Mouse (Mus musculus): ENCODE measurements at regions not wholly inside any gene's neighbourhood (a gene's known extent, or its start where the extent isn't known, plus 50 kb on each side); places are given as distances from the start of the nearest gene placed in this dataset.

GRCm38 (mm10) chr14:60506296-60506695, 127.5 kb upstream of the Spata13 start:
- TF ChIP-seq USF1 (IDR thresholded peaks at IDR 0.05; ENCODE audit: low read depth, low read length) (no peak), CTCF (IDR thresholded peaks at IDR 0.05 in 2 of 3, conservative IDR thresholded peaks at IDR 0.05 in 1 of 3; ENCODE audit: control insufficient read depth in 1 of 3, insufficient read depth in 1 of 3, low read depth in 2 of 3, low read length in 3 of 3, poor library complexity in 1 of 3, severe bottlenecking in 1 of 3) (no peak), TAL1 (IDR thresholded peaks at IDR 0.05; ENCODE audit: low read length) (no peak), CHD1 (IDR thresholded peaks at IDR 0.05; ENCODE audit: low read depth, low read length) (no peak), EP300 (IDR thresholded peaks at IDR 0.05; ENCODE audit: low read depth in 1 of 2, low read length in 2 of 2) (no peak), MYB (IDR thresholded peaks at IDR 0.05; ENCODE audit: low read depth, low read length) (no peak), CHD2 (IDR thresholded peaks at IDR 0.05; ENCODE audit: low read length) (no peak), ZC3H11A (IDR thresholded peaks at IDR 0.05; ENCODE audit: low read depth, low read length) (no peak), POLR2A (IDR thresholded peaks at IDR 0.05; ENCODE audit: control insufficient read depth in 1 of 2, insufficient read depth in 1 of 2, low read depth in 1 of 2, low read length in 2 of 2, poor library complexity in 1 of 2) (no peak), TCF12 (IDR thresholded peaks at IDR 0.05; ENCODE audit: low read depth, low read length) (no peak), MAX (IDR thresholded peaks at IDR 0.05; ENCODE audit: low read length) (no peak), NELFE (IDR thresholded peaks at IDR 0.05; ENCODE audit: low read depth, low read length) (no peak), POLR2AphosphoS5 (IDR thresholded peaks at IDR 0.05; ENCODE audit: borderline replicate concordance, low read depth, low read length) (no peak)

All from MEL (cell line).